ENCODE assay signal across 15 mouse cellular contexts in genomic region chr15:27723746-27724145, GRCm38 (mm10). TPM values are rescaled to one million over a fixed set of nuclear protein-coding genes. Genes with fewer than 3 reads are reported as not detected.
DNase-seq lines count a peak whose midpoint lies in the region; ATAC-seq lines count a peak whose summit lies in the region.
"Had no signal": no experiment of that assay in that cellular context is flagged by ENCODE, and none has a peak within 500 bp of the region (broad histone marks: within the 10 kb centered on the region; RNA-seq: fewer than 3 reads in every experiment).

No protein-coding gene starts in this region.

- H3K4me3 ChIP-seq in kidney, embryonic 14.5 days (ENCODE audit: low read length) = no peak overlapping the region
- no peak overlapping the region for H3K4me3 ChIP-seq in brown adipose tissue, adult 24 weeks (ENCODE audit: insufficient read depth, low read depth, low read length)
- no peak overlapping the region for H3K4me3 ChIP-seq in liver, embryonic 15.5 days (replicated peaks)

- peaks cover 8% of the 10 kb centered on the region; the same call in 1 of the 2 replicates for H3K4me1 ChIP-seq in kidney, embryonic 14.5 days (ENCODE audit: control insufficient read depth, insufficient read depth, low read length)
- H3K4me1 ChIP-seq in brown adipose tissue, adult 24 weeks (ENCODE audit: control insufficient read depth, insufficient read depth, insufficient read length, low read length) = no peaks in the 10 kb centered on the region
- H3K4me1 ChIP-seq in liver, embryonic 15.5 days (replicated peaks) = peaks cover 8% of the 10 kb centered on the region

- DNase-seq in kidney, postnatal 14 days = no peak
- DNase-seq in MEL-GATA-1-ER (ENCODE audit: extremely low read depth, low read depth) = peak; percentile 52
- no peak for DNase-seq in gastrocnemius, postnatal 36 days
- no peak for DNase-seq in lung, postnatal 36 days
- no peak for DNase-seq in testis, postnatal 10 days (ENCODE audit: low spot score)
- DNase-seq: adrenal gland, adult 2 months; cerebellum, postnatal 25 days; gastrocnemius, postnatal 25 days had no signal

- intact Hi-C loops in gastrocnemius, postnatal 36 days (cut with DNase I) = no loop called here

- H3K9me3 ChIP-seq in kidney, embryonic 14.5 days (ENCODE audit: control insufficient read depth, low read length) = no peaks in the 10 kb centered on the region
- no peaks in the 10 kb centered on the region for H3K9me3 ChIP-seq in liver, embryonic 15.5 days (replicated peaks)

- no peaks in the 10 kb centered on the region for H3K36me3 ChIP-seq in kidney, embryonic 14.5 days (ENCODE audit: control insufficient read depth, insufficient read depth, low read length)
- H3K36me3 ChIP-seq in liver, embryonic 15.5 days (replicated peaks) = no peaks in the 10 kb centered on the region

- ATAC-seq in kidney, embryonic 14.5 days (ENCODE audit: low FRiP score, low TSS enrichment) = peak; percentile 53; the same call in 1 of the 2 replicates
- no peak for ATAC-seq in liver, embryonic 15.5 days (ENCODE audit: insufficient read depth)
- ATAC-seq: forebrain, embryonic 16.5 days; hindbrain, postnatal 0 days had no signal

- H3K27ac ChIP-seq in kidney, embryonic 14.5 days (ENCODE audit: low read depth, low read length) = no peak overlapping the region
- H3K27ac ChIP-seq in brown adipose tissue, adult 24 weeks (replicated peaks; ENCODE audit: low read depth, low read length) = peak overlapping the region; percentile 47; the same call in 1 of the 2 replicates
- no peak overlapping the region for H3K27ac ChIP-seq in liver, embryonic 15.5 days (replicated peaks)

- H3K4me2 ChIP-seq in kidney, embryonic 14.5 days (replicated peaks; ENCODE audit: low read depth, low read length) = no peak overlapping the region
- 0 out of 2 replicates have a peak overlapping the region, but pooled peaks have one; percentile 36 for H3K4me2 ChIP-seq in liver, embryonic 15.5 days
- H3K4me2 ChIP-seq: midbrain, embryonic 11.5 days had no signal

- no peak overlapping the region for H3K9ac ChIP-seq in kidney, embryonic 14.5 days (ENCODE audit: low read depth, low read length)
- H3K9ac ChIP-seq in liver, embryonic 15.5 days = no peak overlapping the region

- whole genome bisulfite sequencing in kidney, embryonic 14.5 days = 57% methylated on average over 6 of the region's 6 CpGs
- WGBS in liver, embryonic 15.5 days (ENCODE audit: insufficient replicate concordance) = 14% methylated on average over 6 of the region's 6 CpGs

- H3K27me3 ChIP-seq in kidney, embryonic 14.5 days (ENCODE audit: control insufficient read depth, insufficient read depth, low read length) = no peaks in the 10 kb centered on the region
- H3K27me3 ChIP-seq in liver, embryonic 15.5 days = no peaks in the 10 kb centered on the region
- H3K27me3 ChIP-seq: CH12.LX had no signal

RNA-seq across cellular contexts. Expression of gene Otulinl, which starts 42.4 kb away (rescaled TPM):
- 25.1 and 26.0 TPM in 2 replicates for polyA plus RNA-seq in kidney, embryonic 14.5 days (2014; fragmentation: Nextera tagmentation; extraction: Ambion mirVana)
- 2.7 and 3.8 TPM in 2 replicates for polyA plus RNA-seq in brown adipose tissue, adult 24 weeks (2012; ENCODE audit: insufficient read depth, insufficient read length, missing spikeins)
- polyA plus RNA-seq in liver, embryonic 15.5 days (2015; fragmentation: Nextera tagmentation; extraction: Ambion mirVana) = 11.1 and 12.0 TPM in 2 replicates
- 1 to 10 TPM in 1 of 2 experiments, under 1 TPM in 1; 0.91 to 1.4 TPM for total RNA-seq in gastrocnemius, postnatal 36 days (2021)
